In genomic region chr9:120101165-120101564, GRCm38 (mm10) we compare ENCODE assay signal across 32 mouse cellular contexts. TPM values are rescaled to one million over a fixed set of nuclear protein-coding genes. Genes with fewer than 3 reads are reported as not detected.
"Had no signal": no experiment of that assay in that cellular context is flagged by ENCODE, and none has a peak within 500 bp of the region (broad histone marks: within the 10 kb centered on the region; RNA-seq: fewer than 3 reads in every experiment).

No protein-coding gene starts in this region.

- H3K27me3 ChIP-seq: kidney, embryonic 15.5 days; liver, embryonic 13.5 days; megakaryocyte, embryonic 14.5 days; midbrain, embryonic 13.5 days; neural tube, embryonic 12.5 days had no signal

- H3K4me3 ChIP-seq: kidney, embryonic 15.5 days; left cerebral cortex, adult 2 months; liver, embryonic 13.5 days; megakaryocyte, embryonic 14.5 days; midbrain, embryonic 10.5 days; midbrain, embryonic 13.5 days; neural tube, embryonic 12.5 days; neural tube, embryonic 15.5 days had no signal

- H3K9ac ChIP-seq: kidney, embryonic 15.5 days; liver, embryonic 13.5 days; midbrain, embryonic 13.5 days; neural tube, embryonic 12.5 days; neural tube, embryonic 15.5 days had no signal

- DNase-seq: kidney, adult 2 months; kidney, postnatal 14 days; layer of hippocampus, postnatal 36 days; liver, embryonic 13.5 days; lung, adult 2 months; lung, postnatal 14 days; lung, postnatal 4 days; retina, postnatal 1 day; thymus, adult 2 months; thymus, postnatal 14 days; thymus, postnatal 4 days had no signal

- H3K9me3 ChIP-seq: neural tube, embryonic 15.5 days had no signal

- ATAC-seq: inflammation-experienced regulatory T-cells, adult 6 months; intestine, embryonic 16.5 days; midbrain, embryonic 13.5 days had no signal

- H3K4me2 ChIP-seq: kidney, embryonic 15.5 days; liver, embryonic 13.5 days; midbrain, embryonic 13.5 days; neural tube, embryonic 12.5 days; neural tube, embryonic 15.5 days had no signal

- H3K36me3 ChIP-seq: kidney, embryonic 15.5 days; liver, embryonic 13.5 days; midbrain, embryonic 10.5 days; midbrain, embryonic 13.5 days; neural tube, embryonic 12.5 days; neural tube, embryonic 15.5 days had no signal

- H3K27ac ChIP-seq: kidney, embryonic 15.5 days; left cerebral cortex, adult 2 months; liver, embryonic 13.5 days; midbrain, embryonic 10.5 days; midbrain, embryonic 13.5 days; neural tube, embryonic 12.5 days; neural tube, embryonic 15.5 days had no signal

- H3K4me1 ChIP-seq: midbrain, embryonic 10.5 days; midbrain, embryonic 13.5 days; neural tube, embryonic 12.5 days; neural tube, embryonic 15.5 days had no signal

RNA-seq across cellular contexts. Expression of gene Ccr8, which starts 9.3 kb away (rescaled TPM):
- total RNA-seq: layer of hippocampus, adult 8-10 months; layer of hippocampus, postnatal 10 days; layer of hippocampus, postnatal 36 days; left cerebral cortex, adult 2 months; left cerebral cortex, postnatal 10 days; left cerebral cortex, postnatal 36 days; liver, adult 2 months; midbrain, postnatal 0 days had no signal
- polyA plus RNA-seq: kidney, embryonic 15.5 days; limb, embryonic 11.5 days; liver, embryonic 13.5 days; liver, embryonic 16.5 days; midbrain, embryonic 10.5 days; midbrain, embryonic 13.5 days; midbrain, postnatal 0 days; neural tube, embryonic 12.5 days; neural tube, embryonic 15.5 days had no signal

RNA-seq across cellular contexts. Expression of gene Mobp, which starts 48.3 kb away (rescaled TPM):
- total RNA-seq: liver, adult 2 months had no signal
- polyA plus RNA-seq: intestine, embryonic 16.5 days; kidney, adult 2 months; kidney, embryonic 15.5 days; limb, embryonic 11.5 days; limb, embryonic 14.5 days; liver, adult 2 months; liver, embryonic 13.5 days; liver, embryonic 16.5 days; lung, adult 2 months; lung, embryonic 16.5 days; small intestine, adult 2 months; spleen, adult 2 months; thymus, adult 2 months had no signal
